Mouse (Mus musculus): ENCODE results near the gene Wls.

The Wls gene

GRCm38 (mm10) chr3:159917328-159918090 lies 78.0 kb downstream of the Wls start:
- DNase-seq (ENCODE audit: low read depth, low spot score): no peak
